In genomic region chr8:54078121-54078440, GRCm38 (mm10) we compare ENCODE assay signal across 8 mouse cellular contexts. TPM values are rescaled to one million over a fixed set of nuclear protein-coding genes. Genes with fewer than 3 reads are reported as not detected.
DNase-seq lines count a peak whose midpoint lies in the region; ATAC-seq and TF ChIP-seq lines count a peak whose summit lies in the region.

No protein-coding gene starts in this region.

- no peak for TF ChIP-seq CTCF in C2C12 (IDR thresholded peaks at IDR 0.05; ENCODE audit: control insufficient read depth, insufficient read depth, insufficient read length)

- ATAC-seq in forebrain, embryonic 16.5 days = no peak
- no peak for ATAC-seq in activated CD4-positive, CD25-positive, alpha-beta regulatory T cell, adult 4 months

- H3K79me3 ChIP-seq in C2C12 (ENCODE audit: low read depth) = peaks cover 46% of the 10 kb centered on the region

- H3K4me3 ChIP-seq in C2C12 (ENCODE audit: insufficient read depth, poor library complexity, severe bottlenecking) = peak overlapping the region; percentile 67
- peak overlapping the region; percentile 75 for H3K4me3 ChIP-seq in forebrain, embryonic 16.5 days (replicated peaks; ENCODE audit: low read length)
- H3K4me3 ChIP-seq in midbrain, embryonic 10.5 days = peak overlapping the region; percentile 83

- H3K4me2 ChIP-seq in forebrain, embryonic 16.5 days (ENCODE audit: low read length) = peak overlapping the region; percentile 83

- no peaks in the 10 kb centered on the region for H3K27me3 ChIP-seq in C2C12 (ENCODE audit: control insufficient read depth, insufficient read depth, insufficient read length)
- H3K27me3 ChIP-seq in forebrain, embryonic 16.5 days (replicated peaks; ENCODE audit: control insufficient read depth, insufficient read depth, low read length) = no peaks in the 10 kb centered on the region
- H3K27me3 ChIP-seq in midbrain, embryonic 10.5 days (ENCODE audit: low read depth, poor library complexity, severe bottlenecking) = peaks cover 42% of the 10 kb centered on the region

- H3K27ac ChIP-seq in forebrain, embryonic 16.5 days (ENCODE audit: low read length) = no peak overlapping the region
- H3K27ac ChIP-seq in midbrain, embryonic 10.5 days (replicated peaks) = peak overlapping the region; percentile 92

- H3K9me3 ChIP-seq in forebrain, embryonic 16.5 days (ENCODE audit: control insufficient read depth, low read length) = no peaks in the 10 kb centered on the region
- H3K9me3 ChIP-seq in midbrain, embryonic 10.5 days (replicated peaks) = no peaks in the 10 kb centered on the region

- WGBS in forebrain, embryonic 16.5 days = 5% methylated on average over 1 of the region's 1 CpGs
- 3% methylated on average over 1 of the region's 1 CpGs for WGBS in midbrain, embryonic 10.5 days

- peak; percentile 26 to 57 for DNase-seq in cerebellum, postnatal 14 days
- no peak for DNase-seq in cerebellum, adult 9-11 months
- peak; percentile 83 for DNase-seq in kidney, adult 9 months
- no peak for DNase-seq in midbrain, embryonic 10.5 days (ENCODE audit: low spot score)
- DNase-seq in T-cell, adult 2 months (ENCODE audit: low spot score) = no peak

- peak overlapping the region; percentile 100 for H3ac ChIP-seq in C2C12 (ENCODE audit: control insufficient read depth, insufficient read length, low read depth)

- peaks cover 8% of the 10 kb centered on the region for H3K4me1 ChIP-seq in forebrain, embryonic 16.5 days (replicated peaks; ENCODE audit: control insufficient read depth, insufficient read depth, low read length)
- peaks cover 27% of the 10 kb centered on the region for H3K4me1 ChIP-seq in midbrain, embryonic 10.5 days

- H3K9ac ChIP-seq in forebrain, embryonic 16.5 days (replicated peaks; ENCODE audit: low read depth, low read length) = no peak overlapping the region; the same call in 1 of the 2 replicates

- peaks cover 60% of the 10 kb centered on the region for H3K79me2 ChIP-seq in C2C12 (ENCODE audit: control insufficient read depth, insufficient read depth)

- no peaks in the 10 kb centered on the region for H3K36me3 ChIP-seq in C2C12 (ENCODE audit: control insufficient read depth, insufficient read depth)
- no peaks in the 10 kb centered on the region for H3K36me3 ChIP-seq in forebrain, embryonic 16.5 days (ENCODE audit: control insufficient read depth, insufficient read depth)
- no peaks in the 10 kb centered on the region for H3K36me3 ChIP-seq in midbrain, embryonic 10.5 days

TF ChIP-seq in C2C12, 6 proteins besides CTCF, POLR2A, EP300 and RAD21:
- TF ChIP-seq MYOD1 (IDR thresholded peaks at IDR 0.05; ENCODE audit: control insufficient read depth, insufficient read length, low read depth) = no peak
- TF ChIP-seq FOSL1 (IDR thresholded peaks at IDR 0.05; ENCODE audit: insufficient read depth, low read length, poor library complexity, severe bottlenecking) = no peak
- no peak for TF ChIP-seq MYOG (IDR thresholded peaks at IDR 0.05; ENCODE audit: control insufficient read depth, extremely low read depth, insufficient read length)
- no peak for TF ChIP-seq USF1 (IDR thresholded peaks at IDR 0.05; ENCODE audit: low read depth)
- no peak for TF ChIP-seq CEBPB (IDR thresholded peaks at IDR 0.05; ENCODE audit: low read depth)
- no peak for TF ChIP-seq MAX (IDR thresholded peaks at IDR 0.05)

RNA-seq across cellular contexts. Expression of gene Vegfc, which starts 0.7 kb away (rescaled TPM):
- polyA plus RNA-seq in C2C12 (2012; fragmentation: generic; extraction: Trizol) = 20.4 TPM
- polyA plus RNA-seq in forebrain, embryonic 16.5 days (2015; fragmentation: Nextera tagmentation; extraction: Ambion mirVana) = 1.9 and 2.7 TPM in 2 replicates
- 5.1 and 5.4 TPM in 2 replicates for polyA plus RNA-seq in midbrain, embryonic 10.5 days (2016; fragmentation: Nextera tagmentation; extraction: Ambion mirVana)
- polyA plus RNA-seq in activated CD4-positive, CD25-positive, alpha-beta regulatory T cell, adult 4 months (2017; shearing (Covaris generic)) = under 1 TPM in 1 of 2 experiments, not detected in 1; 0.32 TPM

Comparison
In these comparisons a context has a peak if more than half of its experiments do, and no peak if none do; other contexts are left out.
1. DNase-seq: peak in cerebellum, postnatal 14 days (2 of 2) and kidney, adult 9 months (single experiment); none in cerebellum, adult 9-11 months (single experiment), midbrain, embryonic 10.5 days (single experiment) and T-cell, adult 2 months (single experiment).
2. Peak in every context shown above with its lines, with median percentiles within 50 percentile points of each other: H3K4me3 ChIP-seq.